Mouse (Mus musculus) neural tube, embryonic 11.5 days (tissue): ENCODE measurements around the gene Slc27a1. TPM values are rescaled to one million over a fixed set of nuclear protein-coding genes. Genes with fewer than 3 reads are reported as not detected.

Experiments
- ATAC-seq: fragments of 200-750 bp; cut with Nextera tagmentation; 2 replicates; pipeline ENCODE4 v1.8.0; 2017; ENCODE audit warnings: moderate number of reproducible peaks, mild to moderate bottlenecking, moderate TSS enrichment, moderate library complexity; ENCODE audit not compliant: insufficient read depth, low FRiP score, low TSS enrichment
- DNase-seq: peaks from one replicate; pipeline ENCODE4 v3.0.0-alpha.2; 2015; ENCODE audit warnings: low spot score
- H3K27ac ChIP-seq: fragments of 300-500 bp; sonication (generic); 2 replicates; pipeline ENCODE4 v1.5.1; 2014; ENCODE audit warnings: low read depth, mild to moderate bottlenecking, low read length
- H3K27me3 ChIP-seq: fragments of 300-500 bp; sonication (generic); 2 replicates; pipeline ENCODE4 v1.6.1; 2014; ENCODE audit warnings: mild to moderate bottlenecking, low read length, mixed read lengths; ENCODE audit not compliant: control insufficient read depth, insufficient read depth
- H3K36me3 ChIP-seq: fragments of 300-500 bp; sonication (generic); 2 replicates; pipeline ENCODE4 v1.6.1; 2014; ENCODE audit warnings: mild to moderate bottlenecking, low read length, moderate library complexity, mixed read lengths; ENCODE audit not compliant: control insufficient read depth, insufficient read depth
- H3K4me1 ChIP-seq: fragments of 300-500 bp; sonication (generic); 2 replicates; pipeline ENCODE4 v1.6.1; 2014; ENCODE audit warnings: low read length, mixed read lengths; ENCODE audit not compliant: control insufficient read depth, insufficient read depth
- H3K4me2 ChIP-seq: fragments of 300-500 bp; sonication (generic); 2 replicates; pipeline ENCODE4 v1.6.1; 2014; ENCODE audit warnings: low read depth, mild to moderate bottlenecking, moderate library complexity
- H3K4me3 ChIP-seq: fragments of 300-500 bp; sonication (generic); 2 replicates; pipeline ENCODE4 v1.5.1; 2014; ENCODE audit warnings: low read depth, low read length
- H3K9ac ChIP-seq: fragments of 300-500 bp; sonication (generic); 2 replicates; pipeline ENCODE4 v1.6.1; 2014; ENCODE audit warnings: mild to moderate bottlenecking, low read length
- H3K9me3 ChIP-seq: fragments of 300-500 bp; sonication (generic); 2 replicates; pipeline ENCODE4 v1.6.1; 2016; ENCODE audit warnings: low read length; ENCODE audit not compliant: control insufficient read depth
- WGBS: fragments of 180-500 bp; shearing (Covaris S2); extraction: QIAGEN DNeasy Blood & Tissue Kit; methylation state at CpG from one replicate; pipeline ENCODE4 v1.1.7; 2014; 5-methylcytosine and 5-hydroxymethylcytosine counted together
- polyA plus RNA-seq: library from polyadenylated mRNA; unstranded; fragments of >200 nt; fragmentation: Nextera tagmentation; extraction: Ambion mirVana; gene quantifications from 2 replicates; pipeline ENCODE4 v1.2.1, GENCODE M21; 2014

The Slc27a1 gene
- polyA plus RNA-seq, 1 experiment from 2014 or later: 10.5 TPM

DNA sequence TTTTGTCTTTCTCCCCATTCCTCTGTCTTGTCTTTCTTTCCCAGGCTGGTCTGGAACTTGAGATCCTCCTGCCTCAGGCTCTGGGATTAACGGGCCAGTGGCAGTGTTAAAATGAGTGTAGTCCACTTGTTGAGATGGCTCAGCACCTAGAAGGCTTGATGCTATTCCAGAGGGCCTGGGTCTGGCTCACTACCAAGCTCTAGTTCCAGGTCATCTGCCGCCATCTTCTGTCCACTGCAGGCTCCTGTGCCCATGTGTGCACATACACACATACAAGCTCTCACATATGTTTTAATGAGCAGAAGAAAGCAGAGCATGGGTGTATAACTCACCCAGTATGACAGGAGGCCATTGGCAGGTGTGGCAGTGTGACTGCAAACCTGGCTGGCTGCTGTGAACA lies 3.4 kb downstream of the Slc27a1 start:
- peaks cover 9% of the 10 kb centered on the region; the same call in 1 of the 2 replicates for H3K4me1 ChIP-seq
- no peaks in the 10 kb centered on the region for H3K36me3 ChIP-seq
- H3K9ac ChIP-seq: no peak overlapping the region
- H3K27ac ChIP-seq: no peak overlapping the region
- WGBS: 88% methylated on average over 2 of the region's 2 CpGs
- no peak overlapping the region for H3K4me2 ChIP-seq
- H3K9me3 ChIP-seq: no peaks in the 10 kb centered on the region
- H3K4me3 ChIP-seq: no peak overlapping the region
- H3K27me3 ChIP-seq: peaks cover 9% of the 10 kb centered on the region
- DNase-seq (no peak), ATAC-seq (no peak)

DNA sequence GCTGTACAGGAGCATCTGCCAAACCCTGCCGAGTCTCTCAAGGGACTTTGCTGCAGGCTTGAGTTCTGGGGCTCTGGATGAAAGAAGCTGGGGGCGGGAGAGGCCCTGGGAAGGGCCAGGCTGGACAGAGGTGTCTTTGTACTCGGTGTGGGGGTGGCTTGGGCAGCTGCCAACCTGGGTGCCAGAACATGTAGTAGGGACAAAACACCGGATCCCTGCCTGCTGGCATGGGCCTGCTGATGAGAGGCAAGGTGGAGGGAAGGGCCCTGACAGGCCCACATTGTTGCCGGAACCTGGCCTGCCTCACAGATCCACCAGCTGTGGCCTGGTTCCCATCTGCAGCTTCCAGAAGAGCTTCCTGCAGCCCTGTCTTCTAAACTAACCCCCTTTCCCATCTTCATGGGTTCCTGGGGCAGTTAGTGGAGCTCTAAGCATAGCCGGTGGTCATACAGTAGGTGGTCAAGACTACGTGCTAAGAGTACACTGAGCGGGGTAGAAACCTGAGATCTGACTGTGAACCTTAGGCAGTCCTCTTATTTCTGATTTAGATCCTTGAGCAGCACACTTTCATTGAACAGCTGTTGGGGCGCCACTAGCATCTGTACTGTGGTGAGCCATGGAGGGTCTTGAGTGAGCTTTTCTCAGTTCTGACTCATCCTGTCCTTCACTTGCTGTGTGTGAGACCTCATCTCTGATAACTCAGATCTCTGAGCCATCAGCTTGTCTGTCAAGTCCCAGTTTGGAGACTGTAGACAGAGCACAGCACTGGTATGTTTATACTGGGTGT lies 4.4 kb downstream of the Slc27a1 start:
- H3K9me3 ChIP-seq: no peaks in the 10 kb centered on the region
- DNase-seq: no peak
- H3K27me3 ChIP-seq: peaks cover 9% of the 10 kb centered on the region
- H3K4me3 ChIP-seq: no peak overlapping the region
- no peak overlapping the region for H3K9ac ChIP-seq
- 83% methylated on average over 9 of the region's 9 CpGs for WGBS
- H3K36me3 ChIP-seq: no peaks in the 10 kb centered on the region
- H3K27ac ChIP-seq: no peak overlapping the region
- no peak for ATAC-seq
- H3K4me1 ChIP-seq: peaks cover 9% of the 10 kb centered on the region; the same call in 1 of the 2 replicates
- H3K4me2 ChIP-seq: no peak overlapping the region

DNA sequence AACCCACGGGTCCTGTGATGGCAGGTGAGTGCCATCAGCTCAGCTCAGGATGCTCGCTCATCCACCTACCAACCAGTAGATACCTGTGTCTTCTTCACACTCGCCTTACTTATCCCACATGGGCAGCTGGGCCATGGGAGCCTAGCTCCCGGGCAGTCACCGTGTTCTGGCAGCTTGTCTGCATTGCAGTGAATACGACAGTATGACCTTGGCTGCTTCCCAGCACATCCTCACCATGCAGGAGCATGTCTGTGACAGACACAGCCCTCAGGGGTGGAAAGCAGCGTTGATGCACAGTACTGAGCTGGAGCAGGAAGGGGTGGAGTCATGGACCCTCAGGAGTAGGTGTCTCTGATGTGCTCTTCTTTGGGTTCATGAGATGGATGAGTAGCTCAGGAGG lies 5.7 kb downstream of the Slc27a1 start:
- no peak for DNase-seq
- 80% methylated on average over 7 of the region's 7 CpGs for WGBS
- Histone ChIP-seq H3K4me3 (no peak overlapping the region), H3K27ac (no peak overlapping the region), H3K4me1 (peaks cover 9% of the 10 kb centered on the region; the same call in 1 of the 2 replicates), H3K9me3 (no peaks in the 10 kb centered on the region), H3K9ac (no peak overlapping the region), H3K4me2 (no peak overlapping the region), H3K36me3 (no peaks in the 10 kb centered on the region), H3K27me3 (no peaks in the 10 kb centered on the region)
- no peak for ATAC-seq

DNA sequence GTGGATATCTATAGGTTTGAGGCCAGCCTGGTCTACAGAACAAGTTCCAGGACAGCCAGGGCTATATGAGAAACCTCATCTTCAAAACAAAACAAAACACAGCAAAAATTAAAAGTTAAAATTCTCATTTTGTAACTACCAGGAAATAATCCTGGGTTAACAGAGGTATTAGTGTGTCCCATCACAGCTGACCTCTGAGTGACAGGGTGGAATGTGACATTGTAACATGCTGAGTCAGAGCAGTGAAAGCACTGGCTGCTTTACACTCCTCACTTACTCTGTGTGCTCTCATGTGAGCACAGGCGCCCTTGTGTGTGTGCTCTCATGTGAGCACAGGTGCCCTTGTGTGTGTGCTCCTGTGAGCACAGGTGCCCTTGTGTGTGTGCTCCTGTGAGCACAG lies 6.3 kb downstream of the Slc27a1 start:
- Histone ChIP-seq H3K9me3 (no peaks in the 10 kb centered on the region), H3K27ac (no peak overlapping the region), H3K4me1 (peaks cover 9% of the 10 kb centered on the region; the same call in 1 of the 2 replicates), H3K36me3 (no peaks in the 10 kb centered on the region), H3K27me3 (no peaks in the 10 kb centered on the region), H3K4me2 (no peak overlapping the region), H3K4me3 (no peak overlapping the region), H3K9ac (no peak overlapping the region)
- WGBS: 67% methylated on average over 1 of the region's 1 CpGs
- ATAC-seq (no peak), DNase-seq (no peak)

DNA sequence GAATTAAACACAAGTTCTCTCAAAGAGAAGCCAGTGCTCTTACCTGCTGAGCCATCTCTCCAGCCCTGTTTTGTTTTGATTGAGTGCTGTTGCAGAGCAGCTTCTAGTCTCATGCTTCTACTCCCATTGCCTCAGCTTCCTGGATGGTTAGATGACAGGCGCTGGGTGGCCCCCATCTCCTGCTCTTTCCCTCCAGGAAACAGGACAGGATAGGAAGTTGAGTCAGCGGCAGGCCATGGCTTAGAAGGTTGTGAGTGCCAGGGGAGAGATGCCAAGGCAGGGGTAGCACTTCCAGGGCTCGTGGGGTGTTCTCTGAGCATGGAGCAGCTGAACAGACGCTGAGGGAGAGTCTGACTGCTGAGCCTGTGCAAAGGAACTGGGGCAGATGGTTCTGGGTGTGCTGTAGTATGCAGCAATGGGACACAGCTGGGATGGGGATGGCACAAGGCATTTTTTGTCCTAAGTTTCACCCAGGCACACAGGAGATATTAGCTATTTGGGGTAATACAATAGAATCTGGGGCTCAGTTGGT lies 9.2 kb downstream of the Slc27a1 start:
- H3K9me3 ChIP-seq: no peaks in the 10 kb centered on the region
- DNase-seq: no peak
- H3K4me1 ChIP-seq: no peaks in the 10 kb centered on the region
- H3K36me3 ChIP-seq: no peaks in the 10 kb centered on the region; the same call in 1 of the 2 replicates
- ATAC-seq: no peak
- WGBS: 73% methylated on average over 4 of the region's 4 CpGs
- no peak overlapping the region for H3K4me2 ChIP-seq
- H3K4me3 ChIP-seq: no peak overlapping the region
- H3K27me3 ChIP-seq: no peaks in the 10 kb centered on the region
- H3K27ac ChIP-seq: no peak overlapping the region
- no peak overlapping the region for H3K9ac ChIP-seq

DNA sequence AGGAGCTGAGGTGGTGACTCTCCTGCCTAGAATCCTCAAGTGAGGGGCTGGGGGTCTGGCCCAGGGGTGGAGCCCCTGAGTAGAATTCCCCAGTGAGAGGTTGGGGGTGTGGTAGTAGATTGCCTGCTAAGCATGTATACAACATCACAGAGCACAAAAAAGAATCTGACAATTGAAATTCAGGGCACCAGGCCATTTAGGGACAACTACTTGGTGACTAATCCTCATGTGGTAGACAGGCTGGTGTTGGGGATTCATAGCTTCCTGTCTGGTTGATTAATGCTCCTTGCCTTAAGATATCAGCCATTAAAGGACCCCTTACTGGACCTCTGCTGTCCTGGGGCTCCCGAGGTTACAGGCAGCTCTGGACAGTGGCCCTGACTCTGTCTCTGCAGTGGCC lies 10.3 kb downstream of the Slc27a1 start:
- no peak for DNase-seq
- H3K27ac ChIP-seq: no peak overlapping the region
- H3K36me3 ChIP-seq: no peaks in the 10 kb centered on the region; the same call in 1 of the 2 replicates
- H3K9me3 ChIP-seq: no peaks in the 10 kb centered on the region
- H3K9ac ChIP-seq: no peak overlapping the region
- no peaks in the 10 kb centered on the region for H3K27me3 ChIP-seq
- H3K4me1 ChIP-seq: no peaks in the 10 kb centered on the region
- no peak overlapping the region for H3K4me3 ChIP-seq
- no peak overlapping the region for H3K4me2 ChIP-seq
- 83% methylated on average over 1 of the region's 1 CpGs for WGBS
- no peak for ATAC-seq

DNA sequence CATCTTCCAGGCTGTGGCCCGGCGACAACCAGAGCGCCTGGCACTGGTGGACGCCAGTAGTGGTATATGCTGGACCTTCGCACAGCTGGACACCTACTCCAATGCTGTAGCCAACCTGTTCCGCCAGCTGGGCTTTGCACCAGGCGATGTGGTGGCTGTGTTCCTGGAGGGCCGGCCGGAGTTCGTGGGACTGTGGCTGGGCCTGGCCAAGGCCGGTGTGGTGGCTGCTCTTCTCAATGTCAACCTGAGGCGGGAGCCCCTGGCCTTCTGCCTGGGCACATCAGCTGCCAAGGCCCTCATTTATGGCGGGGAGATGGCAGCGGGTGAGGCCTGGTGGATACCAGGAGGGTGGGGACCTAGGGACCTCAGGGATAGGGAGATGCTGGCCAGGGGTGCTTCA lies 10.8 kb downstream of the Slc27a1 start:
- H3K36me3 ChIP-seq: no peaks in the 10 kb centered on the region; the same call in 1 of the 2 replicates
- no peaks in the 10 kb centered on the region for H3K27me3 ChIP-seq
- H3K4me1 ChIP-seq: no peaks in the 10 kb centered on the region
- DNase-seq (no peak), ATAC-seq (no peak)
- no peak overlapping the region for H3K4me3 ChIP-seq
- 91% methylated on average over 14 of the region's 14 CpGs for WGBS
- H3K27ac ChIP-seq: no peak overlapping the region
- no peaks in the 10 kb centered on the region for H3K9me3 ChIP-seq
- no peak overlapping the region for H3K9ac ChIP-seq
- no peak overlapping the region for H3K4me2 ChIP-seq

DNA sequence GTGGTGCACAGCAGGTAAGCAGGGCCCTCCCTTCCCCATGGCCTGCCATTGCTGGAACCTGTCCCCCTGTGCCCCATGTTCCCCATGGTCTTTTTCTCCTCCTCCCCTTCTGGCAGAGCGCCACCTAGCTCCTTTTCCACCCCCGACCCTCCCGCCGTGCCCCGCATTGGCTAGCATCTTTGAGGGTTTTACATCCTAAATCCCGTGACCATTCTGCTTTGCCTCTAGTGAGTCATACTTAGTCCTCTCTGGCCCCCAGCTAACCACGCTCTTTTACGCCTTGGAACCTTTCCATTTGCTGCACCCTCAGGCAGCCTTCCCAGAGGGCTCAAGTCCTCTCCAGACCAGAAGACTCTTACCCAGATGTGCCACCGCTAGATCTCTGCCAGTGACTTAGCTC lies 11.5 kb downstream of the Slc27a1 start:
- Histone ChIP-seq H3K9me3 (no peaks in the 10 kb centered on the region), H3K4me3 (no peak overlapping the region), H3K9ac (no peak overlapping the region), H3K27me3 (no peaks in the 10 kb centered on the region), H3K4me1 (no peaks in the 10 kb centered on the region), H3K27ac (no peak overlapping the region), H3K4me2 (no peak overlapping the region), H3K36me3 (no peaks in the 10 kb centered on the region; the same call in 1 of the 2 replicates)
- DNase-seq: no peak
- 35% methylated on average over 9 of the region's 9 CpGs for WGBS
- ATAC-seq: no peak

DNA sequence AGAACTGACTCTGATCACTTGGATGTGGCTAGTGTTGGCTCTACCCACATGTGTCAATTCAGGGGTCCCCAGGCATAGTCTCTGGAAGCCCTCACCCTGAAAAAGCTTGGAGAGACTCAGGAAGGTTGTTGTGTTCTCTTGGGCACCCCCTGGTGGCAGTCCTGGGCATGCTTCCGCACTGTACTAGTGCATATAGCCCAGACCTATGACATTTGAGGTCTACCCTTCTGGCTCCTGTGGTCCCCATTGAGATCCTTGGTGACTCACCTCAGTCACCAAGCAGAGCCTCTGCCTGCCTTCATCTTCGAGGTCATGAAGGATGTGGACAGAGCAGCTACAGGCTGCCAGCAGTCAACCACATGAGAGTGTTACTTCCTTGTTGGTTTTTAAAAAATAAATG lies 18.2 kb downstream of the Slc27a1 start:
- 75% methylated on average over 2 of the region's 2 CpGs for WGBS

More for the DNA sequence above, 18.2 kb downstream of the Slc27a1 start:
- H3K4me2 ChIP-seq: no peak overlapping the region
- no peaks in the 10 kb centered on the region for H3K36me3 ChIP-seq
- DNase-seq: peak; percentile 37
- peaks cover 3% of the 10 kb centered on the region; the same call in 1 of the 2 replicates for H3K4me1 ChIP-seq
- no peak overlapping the region for H3K4me3 ChIP-seq
- H3K9ac ChIP-seq: no peak overlapping the region
- no peak overlapping the region for H3K27ac ChIP-seq
- no peak for ATAC-seq
- no peaks in the 10 kb centered on the region for H3K27me3 ChIP-seq
- no peaks in the 10 kb centered on the region for H3K9me3 ChIP-seq
